Mouse (Mus musculus) embryo, embryonic 10 days (tissue): ENCODE data around the gene Alk.
A peak's percentile ranks its signal among the peaks of the same experiment; 100 is the strongest.

Source experiments
- DNase-seq: peaks from one replicate; pipeline ENCODE4 v3.0.0-alpha.2; 2015; ENCODE audit warnings: low spot score

Alk gene

DNA sequence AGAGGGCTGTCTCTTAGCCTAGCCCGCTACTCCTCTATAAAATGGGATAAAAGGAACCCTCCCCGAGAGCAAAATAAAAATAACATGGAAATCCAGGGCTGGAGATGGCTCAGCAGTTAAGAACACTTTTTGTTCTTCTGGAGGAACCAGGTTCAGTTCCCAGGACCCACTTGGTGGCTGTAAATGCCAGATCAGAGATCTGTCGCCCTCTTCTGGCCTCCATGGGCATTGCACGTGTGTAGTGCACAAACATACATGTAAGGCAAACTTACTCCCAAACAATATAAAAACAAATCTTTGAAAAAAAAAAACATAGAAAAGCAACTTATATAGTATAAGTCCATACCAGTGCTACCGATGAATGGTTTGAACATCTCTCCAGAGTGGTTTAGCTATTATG is 731.5 kb downstream of the Alk start:
- peak; percentile 42 for DNase-seq

DNA sequence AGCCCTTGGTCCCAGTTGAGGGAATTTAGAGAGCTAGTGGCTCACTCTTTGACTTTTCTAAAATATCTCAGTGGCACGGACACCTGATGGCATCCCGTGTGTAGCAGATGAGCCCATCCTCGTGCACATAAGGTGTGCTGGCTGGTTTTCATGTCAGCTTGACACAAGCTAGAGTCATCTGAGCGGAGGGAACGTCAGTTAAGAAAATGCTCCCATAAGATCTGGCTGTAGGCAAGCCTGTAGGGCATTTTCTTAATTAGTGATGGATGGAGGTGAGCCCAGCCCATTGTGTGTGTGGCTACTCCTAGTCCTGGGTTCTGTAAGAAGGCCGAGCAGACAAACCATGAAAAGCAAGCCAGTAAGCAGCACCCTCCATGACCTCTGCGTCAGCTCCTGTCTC is 732.4 kb downstream of the Alk start:
- DNase-seq, result no peak

DNA sequence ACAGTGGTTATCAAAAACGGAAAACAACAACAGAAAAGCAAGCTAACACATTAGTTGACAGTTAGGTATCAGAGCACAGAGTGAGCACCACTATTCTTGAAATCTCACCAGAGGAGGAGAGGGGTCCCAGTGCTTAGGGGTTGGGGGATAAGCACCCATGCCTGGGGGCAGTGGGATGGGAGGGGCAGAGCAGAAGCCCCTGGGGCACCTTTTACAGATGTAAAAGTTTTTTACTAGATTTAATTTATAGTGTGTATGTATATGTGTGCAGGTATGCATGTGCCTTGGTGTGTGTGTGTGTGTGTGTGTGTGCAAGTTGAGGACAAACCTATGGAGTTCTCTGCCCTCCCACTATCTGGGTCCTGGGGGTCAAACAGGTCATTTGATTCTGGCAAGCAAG is 733.8 kb downstream of the Alk start:
- no peak for DNase-seq

DNA sequence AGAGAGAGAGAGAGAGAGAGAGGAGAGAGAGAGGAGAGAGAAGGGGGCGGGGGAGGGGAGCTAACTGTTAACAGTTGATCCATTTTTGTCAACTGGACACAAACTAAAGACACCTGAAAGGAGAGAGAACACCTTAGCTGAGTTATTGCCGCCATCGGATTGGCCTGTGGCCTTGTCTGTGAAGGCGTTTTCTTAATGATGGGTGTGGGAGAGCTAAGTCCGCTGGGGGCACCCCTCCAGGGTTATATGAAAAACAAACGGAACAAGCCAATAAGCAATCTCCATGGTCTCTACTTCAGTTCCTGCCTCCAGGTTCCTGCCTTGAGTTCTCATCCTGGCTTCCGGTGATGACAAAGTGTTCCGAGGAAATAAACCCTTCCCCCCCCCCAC is 734.2 kb downstream of the Alk start:
- no peak for DNase-seq

DNA sequence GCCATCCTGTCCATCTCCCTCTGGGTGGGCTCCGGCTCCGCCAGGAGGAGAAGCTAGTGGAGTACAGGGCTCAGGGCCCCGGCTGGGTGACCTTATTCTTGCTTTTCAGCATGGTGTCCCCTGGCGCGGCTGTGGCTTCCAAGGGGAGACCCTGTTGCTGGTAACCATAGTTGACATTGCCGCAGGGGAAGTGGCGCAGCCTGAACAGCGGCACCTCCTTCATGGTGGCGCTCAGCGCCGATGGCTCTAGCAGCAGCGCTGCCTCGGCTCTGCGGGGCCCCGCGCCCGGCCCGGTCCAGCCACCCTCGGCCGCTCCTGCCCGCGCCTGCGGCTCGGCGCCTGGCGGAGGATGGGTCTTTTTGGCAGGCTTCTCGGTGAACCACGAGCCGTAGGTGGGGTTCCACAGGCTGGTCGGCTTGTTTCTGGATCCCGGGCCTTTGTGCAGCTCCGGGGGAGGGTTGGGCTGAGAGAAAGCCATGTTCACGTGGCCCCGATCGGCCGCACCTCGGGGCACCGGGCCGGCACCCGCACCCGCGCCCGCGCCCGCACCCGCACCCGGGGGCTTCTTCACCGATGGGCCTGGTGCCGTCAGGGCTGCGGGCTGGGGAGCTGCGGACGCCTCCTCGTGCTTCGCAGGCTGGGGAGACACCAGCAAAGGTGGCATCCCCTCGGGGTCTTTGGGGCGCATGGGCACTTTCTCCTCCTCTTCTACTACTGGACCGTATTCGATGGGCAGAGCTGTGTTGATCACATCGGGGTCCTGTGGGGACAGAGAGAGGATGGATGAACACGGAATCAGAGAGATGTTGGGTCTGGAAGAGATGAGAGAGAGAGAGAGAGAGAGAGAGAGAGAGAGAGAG is 734.8 kb downstream of the Alk start:
- DNase-seq, result peak; percentile 53

DNA sequence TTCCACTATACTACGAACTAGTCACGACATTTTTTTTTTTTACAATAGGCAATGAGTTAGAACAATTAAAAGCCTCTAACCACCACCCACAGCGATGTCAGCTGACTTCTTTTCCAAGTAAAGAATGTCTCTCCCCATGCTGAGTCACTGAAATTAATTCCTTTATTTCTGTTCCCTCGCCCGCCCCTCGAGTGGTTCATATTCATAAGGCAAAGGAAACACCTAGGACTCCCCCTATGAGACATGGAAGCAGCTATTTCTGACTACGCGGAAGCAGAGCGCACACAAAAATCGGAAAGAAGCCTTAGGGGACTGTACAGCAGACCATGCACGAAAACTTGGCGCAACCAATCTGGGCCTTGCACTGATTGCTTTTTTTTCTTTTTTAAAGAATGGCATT is 735.6 kb downstream of the Alk start:
- no peak for DNase-seq

DNA sequence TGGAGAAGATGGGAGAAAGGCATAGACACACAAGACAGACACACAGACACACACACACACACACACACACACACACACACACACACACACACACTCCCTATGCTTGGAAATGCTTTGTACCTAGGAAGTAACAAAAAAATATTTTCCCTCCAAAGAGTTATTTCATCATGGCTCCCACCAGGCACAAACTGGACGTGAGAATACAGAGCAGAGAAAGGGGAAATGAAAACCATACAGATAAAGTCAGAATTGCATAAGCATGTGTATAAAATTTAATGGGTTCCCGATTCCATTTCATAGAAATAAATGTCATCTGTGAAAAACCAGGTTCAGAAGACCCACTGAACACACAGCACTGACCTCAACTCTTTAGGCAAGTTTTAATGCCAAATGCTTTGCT is 736.5 kb downstream of the Alk start:
- no peak for DNase-seq

DNA sequence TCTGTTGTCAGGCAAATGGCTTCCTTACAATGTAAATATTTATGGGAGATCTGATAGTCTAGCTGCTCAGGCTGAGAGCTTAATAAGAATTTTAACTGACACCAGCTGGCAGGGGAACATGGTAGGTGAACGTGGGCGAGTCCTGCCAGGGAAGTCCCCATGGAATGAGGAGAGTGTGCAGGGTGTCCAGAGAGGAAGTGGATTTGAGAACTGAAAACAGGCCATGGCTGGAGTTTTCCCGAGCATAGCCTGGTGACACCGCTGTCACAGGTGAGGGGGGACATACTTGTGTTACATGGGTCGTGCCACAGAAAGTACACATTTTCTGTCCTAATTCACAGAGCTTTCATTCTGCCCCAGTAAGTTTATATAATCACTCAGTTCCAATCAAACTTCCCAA is 739.0 kb downstream of the Alk start:
- DNase-seq, result no peak

DNA sequence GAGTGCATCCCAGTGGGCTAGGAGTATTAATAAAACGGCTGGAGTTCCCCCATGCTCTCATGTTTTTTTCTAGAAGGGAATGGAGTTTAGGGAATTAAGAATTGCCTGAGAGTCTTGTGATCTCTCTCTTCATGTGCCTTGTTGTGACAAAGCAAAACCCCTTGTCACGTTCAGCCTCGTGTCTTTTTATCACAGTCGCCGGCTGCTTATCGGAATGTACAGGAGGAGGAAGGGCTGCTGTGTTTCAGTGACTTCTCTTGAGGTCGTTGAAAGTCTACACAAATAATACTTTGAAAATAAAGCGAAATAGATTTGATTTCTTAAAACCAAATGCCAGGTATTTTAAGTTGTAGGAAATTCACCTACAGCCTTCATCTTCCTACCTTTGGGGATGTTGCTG is 740.4 kb downstream of the Alk start:
- DNase-seq, result no peak

DNA sequence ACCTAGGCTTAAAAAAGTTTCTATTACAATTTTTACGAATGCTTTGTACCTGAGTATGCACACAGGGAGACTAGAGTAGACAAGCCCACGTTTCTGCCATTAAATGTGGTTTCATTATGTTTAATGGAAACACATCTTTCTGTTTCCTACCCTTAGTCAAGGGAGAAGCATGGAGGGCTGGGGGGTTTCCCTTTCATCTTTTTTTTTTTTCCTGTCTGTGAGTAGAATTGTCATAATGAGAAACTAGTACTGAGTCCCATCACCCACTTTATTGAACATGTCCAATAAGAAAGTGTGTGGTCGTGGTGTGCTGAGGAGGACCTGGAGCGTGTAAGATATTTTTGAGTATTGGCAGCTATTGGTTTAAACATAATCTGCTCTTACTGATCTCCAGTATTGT is 741.5 kb downstream of the Alk start:
- no peak for DNase-seq

DNA sequence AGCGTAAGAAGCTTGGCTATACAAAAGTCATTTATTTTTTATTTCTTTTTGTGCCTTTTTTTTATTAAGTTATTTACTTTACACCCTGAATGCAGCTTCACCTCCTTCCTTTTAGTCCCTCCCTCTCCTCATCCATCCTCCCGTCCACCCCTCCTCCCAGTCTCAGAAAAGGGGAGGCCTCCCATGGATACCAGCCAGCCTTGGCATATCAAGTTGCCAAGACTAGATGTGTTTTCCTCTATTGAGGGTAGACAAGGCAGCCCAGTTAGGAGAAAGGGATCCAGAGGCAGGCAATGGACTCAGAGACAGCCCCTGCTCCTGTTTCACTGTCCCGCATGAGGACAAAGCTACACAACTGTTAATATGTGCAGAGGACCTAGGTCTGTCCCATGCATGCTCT is 742.2 kb downstream of the Alk start:
- no peak for DNase-seq

DNA sequence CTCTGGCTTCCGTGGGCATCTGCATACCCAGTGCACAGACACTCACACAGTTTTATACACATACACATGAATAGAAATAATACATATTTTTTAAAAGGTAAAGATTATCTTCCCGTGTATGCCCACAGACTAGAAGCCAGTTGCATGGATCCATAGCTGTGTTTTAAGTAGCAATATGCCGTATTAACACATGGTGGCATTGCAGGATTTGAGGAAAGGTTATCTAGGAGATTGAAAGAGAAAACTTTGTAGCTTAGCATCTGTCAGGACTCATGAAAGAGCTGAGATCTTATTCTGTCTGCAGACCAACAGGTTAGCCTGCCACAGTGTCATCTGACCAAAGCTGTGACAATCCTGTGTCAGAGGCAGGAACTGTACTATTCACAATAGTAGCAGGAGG is 772.5 kb downstream of the Alk start:
- DNase-seq, result no peak

DNA sequence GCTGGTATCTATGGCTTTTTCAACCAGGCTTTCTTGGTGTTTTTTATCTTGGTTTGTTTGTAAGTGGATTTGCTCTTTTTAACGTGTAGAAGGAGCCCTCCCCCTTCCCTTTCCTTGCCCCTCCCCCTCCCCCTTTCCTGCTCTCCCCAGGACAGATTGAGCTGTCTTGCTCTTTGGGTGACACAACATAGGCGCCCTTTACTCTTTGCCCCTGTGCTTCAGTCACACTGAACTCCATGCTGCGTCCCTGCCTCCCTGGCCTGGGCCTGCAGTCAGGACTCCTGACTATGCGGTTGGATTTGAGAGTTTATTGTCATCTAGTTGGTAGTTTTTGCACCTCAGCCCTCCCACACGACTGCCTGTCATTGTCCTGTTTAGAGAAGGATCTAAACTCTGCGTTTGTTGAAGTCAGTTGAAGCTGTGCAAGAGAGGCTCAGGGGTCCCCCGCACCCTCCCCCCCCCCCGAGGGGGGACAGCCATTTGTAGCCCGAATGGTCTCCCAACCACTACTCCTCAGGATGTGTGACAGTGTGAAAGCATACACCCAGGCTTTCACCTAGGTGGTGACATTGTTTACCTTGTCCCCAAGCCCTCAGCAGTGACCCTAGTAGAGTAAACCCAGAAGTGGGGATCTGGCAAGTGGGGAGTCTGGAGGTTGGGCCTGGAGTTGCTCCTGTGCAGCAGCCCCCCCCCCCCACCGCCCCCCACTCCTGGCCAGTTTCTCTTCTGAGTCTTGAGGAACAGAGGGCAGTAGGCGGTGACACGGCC is 775.6 kb downstream of the Alk start:
- DNase-seq, result no peak

DNA sequence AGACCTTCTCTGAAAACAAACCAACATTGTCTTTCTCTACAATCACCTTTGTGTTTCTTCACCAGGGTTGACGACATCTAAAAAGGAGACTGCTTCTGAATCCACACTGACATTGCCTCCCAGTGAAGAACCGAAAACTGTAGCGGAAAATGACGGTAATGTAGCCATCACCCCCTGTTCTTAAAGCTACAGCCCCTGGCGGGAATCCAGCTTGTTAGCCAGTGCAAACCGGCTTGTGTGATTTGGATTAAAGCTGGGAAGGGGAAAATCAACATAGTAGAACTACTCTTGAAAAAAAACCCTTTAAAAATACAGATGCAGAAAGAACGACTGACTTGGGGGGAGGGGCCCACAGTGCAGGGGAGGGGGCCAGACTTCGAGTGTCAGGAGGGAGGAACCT is 776.8 kb downstream of the Alk start:
- no peak for DNase-seq

DNA sequence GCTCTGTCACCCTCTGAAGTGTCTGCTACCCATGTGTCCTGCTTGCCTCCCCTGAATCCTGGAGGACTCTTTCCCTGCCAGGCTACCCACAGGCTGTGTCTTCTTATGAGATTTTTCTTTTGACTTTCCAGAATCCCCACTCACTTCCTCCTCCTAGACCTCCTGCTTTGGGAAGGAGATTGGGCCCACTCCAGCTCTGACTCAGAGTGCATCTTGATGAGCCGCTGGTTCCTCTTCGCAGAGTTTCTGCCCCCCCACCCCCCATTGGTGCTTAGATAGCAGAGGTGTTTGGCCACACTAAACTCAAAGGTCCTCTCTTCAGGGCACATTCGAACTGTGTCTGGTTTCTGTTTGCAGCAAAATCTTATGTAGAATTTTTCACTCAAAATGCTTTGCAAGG is 777.8 kb downstream of the Alk start:
- no peak for DNase-seq

DNA sequence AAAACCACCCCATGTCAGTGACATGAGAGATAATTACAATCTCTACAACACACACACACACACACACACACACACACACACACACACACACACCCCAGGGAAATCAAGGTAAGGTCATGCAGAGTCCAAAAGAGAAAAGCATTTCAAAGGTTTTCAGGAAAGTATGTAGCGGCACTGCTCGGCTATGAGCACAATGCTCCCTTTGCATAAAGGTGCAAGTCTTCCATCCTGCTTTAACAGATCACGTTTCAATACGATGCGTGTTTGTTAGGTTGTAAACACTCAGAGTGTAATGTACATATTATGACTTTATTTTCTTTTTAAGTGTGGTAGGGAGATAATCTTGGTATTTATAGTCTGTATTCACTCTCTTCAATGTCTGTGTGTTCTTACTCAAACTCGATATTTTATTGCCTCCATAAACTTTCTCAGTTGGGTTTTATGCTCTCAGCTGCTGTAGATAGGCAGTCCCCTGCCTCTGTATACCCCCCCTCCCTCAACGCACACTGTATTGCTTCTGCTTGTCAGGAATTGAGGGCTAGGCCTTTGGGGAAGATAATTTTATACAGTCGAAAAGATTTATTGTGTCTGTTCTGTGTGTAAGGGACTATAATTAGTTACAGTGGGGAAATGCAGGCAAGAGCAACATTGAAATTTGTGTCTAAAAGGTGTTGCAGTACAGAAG is 780.7 kb downstream of the Alk start:
- no peak for DNase-seq
